Mouse (Mus musculus): ENCODE measurements around the gene Klhl30. TPM values are rescaled to one million over a fixed set of nuclear protein-coding genes. Genes with fewer than 3 reads are reported as not detected.

Gene Klhl30
- 10 to 100 TPM; 43.9 to 47.6 TPM for total RNA-seq (2021)
- long read RNA-seq, experiment 1, transcript Klhl30-201 (8 exons, 3,089 nt) = major isoform, 32 of 52 reads
- long read RNA-seq, experiment 1, partial matches to known transcripts = 20 of 52 reads
- long read RNA-seq, experiment 1, other reads (novel, unspliced or antisense) = 0 of 52 reads
- long read RNA-seq, experiment 2, transcript Klhl30-201 (8 exons, 3,089 nt) = major isoform, 31 of 54 reads
- long read RNA-seq, experiment 2, partial matches to known transcripts = 21 of 54 reads
- long read RNA-seq, experiment 2, other reads (novel, unspliced or antisense) = 2 of 54 reads

GRCm38 (mm10) chr1:91350841-91351240 lies at the start of gene Klhl30:
Gene Klhl30, plus strand, starts transcription at chr1:91351016.
- DNase-seq = peak in 1 of 2 experiments; percentile 44
- intact Hi-C loops (cut with DNase I) = no loop called here

GRCm38 (mm10) chr1:91301206-91301920 lies 49.5 kb upstream of the Klhl30 start:
- no peak for DNase-seq
- intact Hi-C loops (cut with DNase I) = no loop called here

GRCm38 (mm10) chr1:91302021-91302420 lies 48.8 kb upstream of the Klhl30 start:
- DNase-seq = no peak
- intact Hi-C loops (cut with DNase I) = no loop called here

GRCm38 (mm10) chr1:91304621-91305020 lies 46.2 kb upstream of the Klhl30 start:
- no peak for DNase-seq
- intact Hi-C loops (cut with DNase I) = no loop called here

GRCm38 (mm10) chr1:91309366-91310085 lies 41.3 kb upstream of the Klhl30 start:
- no peak for DNase-seq
- intact Hi-C loops (cut with DNase I) = no loop called here

- DNase-seq = no peak
- intact Hi-C loops (cut with DNase I) = no loop called here
These were observed 38.5 kb upstream of the Klhl30 start for GRCm38 (mm10) chr1:91312273-91312672.

- peak in 1 of 2 experiments; percentile 42 for DNase-seq
- intact Hi-C loops (cut with DNase I) = no loop called here
These were observed 37.6 kb upstream of the Klhl30 start for GRCm38 (mm10) chr1:91313251-91313650.

GRCm38 (mm10) chr1:91317656-91318055 lies 33.2 kb upstream of the Klhl30 start:
- intact Hi-C loops (cut with DNase I) = no loop called here
- DNase-seq = no peak

GRCm38 (mm10) chr1:91321760-91322438 lies 28.9 kb upstream of the Klhl30 start, which contains the start of gene Espnl:
Gene Espnl, plus strand, starts transcription at chr1:91322075.
- intact Hi-C loops (cut with DNase I) = no loop called here
- DNase-seq = peak; percentile 21 to 40

GRCm38 (mm10) chr1:91324646-91325045 lies 26.2 kb upstream of the Klhl30 start:
- intact Hi-C loops (cut with DNase I) = no loop called here
- DNase-seq = no peak

- intact Hi-C loops (cut with DNase I) = no loop called here
- no peak for DNase-seq
These were observed 25.3 kb upstream of the Klhl30 start for GRCm38 (mm10) chr1:91325488-91326042.

GRCm38 (mm10) chr1:91332102-91332501 lies 18.7 kb upstream of the Klhl30 start:
- intact Hi-C loops (cut with DNase I) = no loop called here
- DNase-seq = no peak

- intact Hi-C loops (cut with DNase I) = no loop called here
- DNase-seq = no peak
These were observed 17.2 kb upstream of the Klhl30 start for GRCm38 (mm10) chr1:91333582-91333981.

GRCm38 (mm10) chr1:91337355-91337754 lies 13.5 kb upstream of the Klhl30 start:
- no peak for DNase-seq
- intact Hi-C loops (cut with DNase I) = no loop called here

- intact Hi-C loops (cut with DNase I) = no loop called here
- DNase-seq = no peak
These were observed 6.8 kb upstream of the Klhl30 start for GRCm38 (mm10) chr1:91344001-91344400.

GRCm38 (mm10) chr1:91344921-91345685 lies 5.7 kb upstream of the Klhl30 start:
- intact Hi-C loops (cut with DNase I) = loop anchor here (5.0 kb wide), 1 partner anchor 137 kb away; no protein-coding TSS in a partner anchor
- DNase-seq = peak; percentile 40 to 48

GRCm38 (mm10) chr1:91346892-91347291 lies 3.9 kb upstream of the Klhl30 start:
- peak; percentile 60 to 82 for DNase-seq
- intact Hi-C loops (cut with DNase I) = loop anchor here (5.0 kb wide), 1 partner anchor 135 kb away; no protein-coding TSS in a partner anchor

- intact Hi-C loops (cut with DNase I) = no loop called here
- peak in 1 of 2 experiments; percentile 17 for DNase-seq
These were observed 433 bp downstream of the Klhl30 start for GRCm38 (mm10) chr1:91351249-91351648.

- intact Hi-C loops (cut with DNase I) = no loop called here
- no peak for DNase-seq
These were observed 1.5 kb downstream of the Klhl30 start for GRCm38 (mm10) chr1:91352277-91352676.

Data from heart, postnatal 14 days (tissue).